Mouse (Mus musculus) Patski (cell line): Measurements from ENCODE around the gene Fam213a. TPM values are rescaled to one million over a fixed set of nuclear protein-coding genes. Genes with fewer than 3 reads are reported as not detected.
A peak's percentile ranks its signal among the peaks of the same experiment; 100 is the strongest.

Source experiments
- ATAC-seq: fragments of 100-300 bp; one replicate; pipeline ENCODE4 v1.8.0; 2021
- CTCF ChIA-PET: fragments of 350-600 bp; sonication (Branson Sonifier 250); formaldehyde crosslinking; loops from one replicate; lab custom pipeline; 2022; ENCODE audit warnings: inconsistent platforms; lab: Charles Lee
- POLR2A ChIA-PET: fragments of 350-600 bp; sonication (Branson Sonifier 250); formaldehyde crosslinking; loops from one replicate; lab custom pipeline; 2022; ENCODE audit warnings: antibody characterized with exemption, inconsistent platforms; lab: Charles Lee
- DNase-seq: peaks from one replicate; pipeline ENCODE4 v3.0.0-alpha.2; 2011; ENCODE audit warnings: low read depth, low spot score
- H3K27me3 ChIP-seq: fragments of 371-371 bp; one replicate; pipeline ENCODE4 v1.5.1; 2021
- CTCF ChIP-seq: fragments of 100-300 bp; IDR thresholded peaks from one replicate; pipeline ENCODE4 v1.5.1; 2021
- in situ Hi-C: fragments of 300-500 bp; cut with MboI; formaldehyde crosslinking; loops from 3 replicates; pipeline ENCODE4 v1.11.1; 2018; ENCODE audit warnings: low pct_unique_long_range_greater_than_20kb, mixed read lengths
- polyA plus RNA-seq: library from polyadenylated mRNA; unstranded; gene quantifications from one replicate; pipeline ENCODE4 v1.2.3, GENCODE M21; 2021

Fam213a gene
- polyA plus RNA-seq, 1 experiment from 2014 or later = 13.2 TPM

DNA sequence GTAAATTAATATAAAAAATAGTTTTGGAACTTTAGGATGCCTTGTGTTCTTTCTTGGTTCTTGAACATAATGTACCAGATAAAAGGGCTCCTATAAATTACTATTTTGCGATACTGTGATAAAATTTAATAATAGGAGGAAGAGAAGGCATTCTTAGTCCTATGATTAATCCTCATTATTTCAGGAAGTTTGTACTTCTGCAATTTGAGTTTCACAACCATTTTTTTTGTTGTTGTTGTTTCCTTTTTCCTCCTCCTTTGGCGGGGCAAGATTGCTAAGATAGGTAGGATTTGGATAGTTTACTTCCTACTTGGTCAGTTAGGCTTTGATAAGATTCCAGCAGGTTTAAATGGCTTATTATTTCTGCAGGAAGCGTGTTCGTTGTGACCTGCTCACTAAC is 28.0 kb downstream of the Fam213a start:
- TF ChIP-seq CTCF = no peak
- POLR2A ChIA-PET = no interaction called here
- H3K27me3 ChIP-seq = no peaks in the 10 kb centered on the region
- CTCF ChIA-PET = interaction anchor here (0.9 to 1.7 kb wide), 4 partner anchors 32 to 58 kb away, joined by 3 to 5 read pairs (median 4); no protein-coding TSS in a partner anchor
- ATAC-seq (no peak), DNase-seq (no peak)
- in situ Hi-C loops = no loop called here

DNA sequence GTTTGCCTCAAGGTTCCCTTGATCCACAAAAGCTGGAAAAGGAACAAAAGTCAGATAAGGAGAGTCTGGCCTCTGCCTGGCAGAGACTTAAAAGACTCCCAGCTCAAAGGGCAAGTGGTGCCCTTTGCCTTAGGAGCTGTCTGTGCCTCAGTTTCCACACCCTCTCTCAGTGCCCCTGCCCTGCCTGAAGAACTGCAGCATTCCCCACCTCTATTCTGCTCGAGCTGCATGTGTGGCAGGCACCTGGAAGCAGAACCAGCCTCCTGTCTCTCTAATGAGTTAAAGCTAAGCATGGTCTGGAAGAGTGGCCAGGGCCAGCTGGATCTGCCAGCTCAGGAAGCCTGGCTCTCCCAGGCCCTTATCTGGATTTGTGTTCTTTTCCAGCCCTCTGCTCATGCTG is 33.9 kb downstream of the Fam213a start:
- in situ Hi-C loops = loop anchor here (5.0 to 10.0 kb wide), 5 partner anchors 53 to 1445 kb away; no protein-coding TSS in a partner anchor
- ATAC-seq (no peak), DNase-seq (no peak)
- ChIA-PET POLR2A (no interaction called here), CTCF (interaction anchor here (2.0 to 6.3 kb wide), 5 partner anchors 52 to 75 kb away, joined by 5 to 68 read pairs (median 15); no protein-coding TSS in a partner anchor)
- H3K27me3 ChIP-seq = peaks cover 9% of the 10 kb centered on the region
- no peak for TF ChIP-seq CTCF

DNA sequence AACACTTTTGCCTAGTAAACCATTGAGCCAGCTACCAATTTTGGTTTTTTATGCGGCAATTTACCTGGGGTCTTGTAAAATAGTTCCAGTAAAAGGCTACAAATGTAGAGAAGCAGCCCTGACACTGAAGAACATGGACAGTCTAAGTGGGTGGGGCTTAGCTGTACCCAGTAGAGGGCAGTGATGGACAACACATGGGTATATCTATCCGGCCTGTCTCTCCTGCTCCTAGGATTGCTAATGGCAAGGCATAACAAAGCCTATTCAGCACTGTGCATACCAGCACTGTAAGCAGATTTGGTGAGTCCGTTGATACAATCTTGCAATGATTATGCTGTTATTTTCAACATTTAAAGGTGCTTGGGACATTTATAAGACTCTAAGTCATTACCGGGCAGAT is 34.6 kb downstream of the Fam213a start:
- peak; percentile 99 for ATAC-seq
- POLR2A ChIA-PET = no interaction called here
- in situ Hi-C loops = loop anchor here (5.0 to 10.0 kb wide), 5 partner anchors 53 to 1444 kb away; no protein-coding TSS in a partner anchor
- DNase-seq = no peak
- TF ChIP-seq CTCF = peak; percentile 92
- H3K27me3 ChIP-seq = peaks cover 9% of the 10 kb centered on the region
- CTCF ChIA-PET = interaction anchor here (1.1 to 6.3 kb wide), 11 partner anchors 11 to 74 kb away, joined by 3 to 68 read pairs (median 5); no protein-coding TSS in a partner anchor

DNA sequence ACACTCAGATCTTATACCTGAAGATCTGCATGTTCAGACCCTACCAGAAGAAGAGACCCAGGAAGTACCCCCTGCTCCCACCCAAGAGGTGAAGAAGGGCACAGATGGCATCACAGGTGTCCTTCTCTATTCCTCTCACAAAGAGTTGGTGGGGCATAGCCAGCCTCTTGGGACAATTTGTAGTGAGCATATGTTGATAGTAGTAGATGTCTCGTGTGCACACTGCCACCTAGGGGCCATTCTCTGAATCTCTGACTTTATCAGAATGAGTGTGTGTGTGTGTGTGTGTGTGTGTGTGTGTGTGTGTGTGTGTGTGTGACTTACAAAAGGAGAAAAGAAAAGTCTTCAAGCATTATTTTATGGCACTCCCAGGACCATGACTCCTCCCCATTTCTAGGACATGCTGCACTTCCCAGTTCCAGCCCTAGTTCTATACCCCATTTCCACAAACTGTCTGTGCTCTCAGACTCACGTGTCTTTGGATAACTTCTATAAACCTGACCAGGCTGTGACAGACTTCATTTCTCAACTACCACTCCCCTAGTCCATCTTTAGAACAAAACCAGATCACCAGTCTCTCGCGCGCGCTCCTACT is 38.4 kb downstream of the Fam213a start:
- peak; percentile 28 for ATAC-seq
- in situ Hi-C loops = loop anchor here (5.0 to 10.0 kb wide), 5 partner anchors 57 to 1440 kb away; no protein-coding TSS in a partner anchor
- TF ChIP-seq CTCF = no peak
- CTCF ChIA-PET = interaction anchor here (6.3 kb wide), 1 partner anchor 58 kb away, joined by 68 read pairs; no protein-coding TSS in a partner anchor
- H3K27me3 ChIP-seq = peaks cover 9% of the 10 kb centered on the region
- DNase-seq = no peak
- POLR2A ChIA-PET = no interaction called here

DNA sequence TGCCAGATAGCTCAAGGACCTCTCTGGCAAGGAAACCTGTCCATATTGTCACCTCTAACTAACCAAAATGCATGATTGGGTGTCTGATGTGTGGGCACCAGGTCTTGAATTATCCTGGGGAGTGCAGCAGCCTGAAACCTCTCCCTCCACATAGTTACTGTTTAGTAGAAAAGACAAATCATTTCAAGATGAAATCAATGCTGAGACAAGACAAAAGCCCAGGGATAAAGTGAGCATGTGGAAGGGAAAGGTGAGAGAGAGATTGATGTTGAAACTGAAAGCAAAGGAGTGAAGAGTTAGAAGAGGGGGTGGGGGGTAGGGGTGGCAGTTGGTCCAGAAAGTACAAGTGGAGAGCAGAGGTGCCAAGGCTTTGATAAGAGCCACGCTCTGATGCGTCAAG is 45.5 kb downstream of the Fam213a start:
- TF ChIP-seq CTCF = no peak
- ATAC-seq (no peak), DNase-seq (no peak)
- ChIA-PET POLR2A (interaction anchor here (3.8 kb wide), 1 partner anchor 49 kb away, joined by 18 read pairs; no protein-coding TSS in a partner anchor), CTCF (interaction anchor here (0.8 to 4.6 kb wide), 6 partner anchors 11 to 72 kb away, joined by 3 to 25 read pairs (median 3); no protein-coding TSS in a partner anchor)
- in situ Hi-C loops = no loop called here
- no peaks in the 10 kb centered on the region for H3K27me3 ChIP-seq

DNA sequence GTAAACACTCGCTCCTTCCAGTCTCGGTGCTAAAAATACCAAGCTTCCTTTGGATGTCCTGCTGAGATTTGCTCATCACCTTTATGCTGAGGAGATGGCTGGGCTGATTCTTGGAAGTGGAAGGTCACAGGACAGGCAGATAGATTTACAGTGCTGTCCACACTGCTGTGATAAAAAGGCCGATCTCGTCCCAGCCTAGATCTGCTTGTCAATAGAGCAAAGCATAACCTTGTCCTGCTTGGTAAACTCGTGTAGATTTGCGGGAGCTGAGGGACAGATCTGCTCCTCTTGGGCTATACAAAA is 46.0 kb downstream of the Fam213a start:
- no peak for TF ChIP-seq CTCF
- H3K27me3 ChIP-seq = no peaks in the 10 kb centered on the region
- DNase-seq (no peak), ATAC-seq (no peak)
- ChIA-PET POLR2A (interaction anchor here (3.8 kb wide), 1 partner anchor 49 kb away, joined by 18 read pairs; no protein-coding TSS in a partner anchor), CTCF (interaction anchor here (0.8 to 4.6 kb wide), 6 partner anchors 11 to 67 kb away, joined by 3 to 25 read pairs (median 3); no protein-coding TSS in a partner anchor)
- in situ Hi-C loops = no loop called here

DNA sequence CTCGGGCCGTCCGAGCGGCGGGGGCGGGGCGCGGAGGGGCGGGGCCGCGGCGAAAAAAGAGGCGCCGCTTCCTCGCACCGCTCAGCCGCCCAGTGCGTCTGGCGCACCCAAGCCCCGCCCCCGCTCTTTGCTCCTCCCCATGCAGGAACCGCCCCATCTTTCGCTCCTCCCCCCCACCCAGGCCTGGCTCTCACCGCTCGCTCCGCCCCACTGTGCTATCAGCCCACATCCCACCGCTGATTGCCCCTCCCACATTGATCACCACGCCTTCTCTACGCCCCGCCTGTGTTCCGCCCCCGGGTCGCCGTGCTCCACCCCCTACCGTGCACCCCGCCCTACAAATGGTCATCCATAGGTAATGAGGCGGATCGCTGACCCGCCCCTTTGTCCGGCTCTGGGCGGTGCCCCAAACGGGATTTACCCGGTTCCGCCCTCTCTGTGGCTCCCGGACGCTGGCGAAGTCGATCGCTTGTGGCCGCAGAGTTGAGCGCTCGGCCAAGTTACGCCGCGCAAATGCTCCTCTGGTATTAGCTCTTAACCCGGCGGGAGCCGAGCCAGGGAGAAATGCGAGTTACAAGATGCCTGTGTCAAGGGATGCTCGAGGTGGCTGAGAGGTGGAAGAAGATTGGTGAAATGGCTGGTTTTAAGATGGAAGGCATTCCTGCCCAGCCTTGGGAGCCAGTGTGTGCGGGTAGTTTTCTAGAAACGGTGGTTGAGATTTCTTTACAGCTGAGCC is 46.6 kb downstream of the Fam213a start:
- H3K27me3 ChIP-seq = no peaks in the 10 kb centered on the region
- in situ Hi-C loops = no loop called here
- ChIA-PET CTCF (interaction anchor here (0.8 to 4.6 kb wide), 7 partner anchors 10 to 67 kb away, joined by 3 to 25 read pairs (median 3); no protein-coding TSS in a partner anchor), POLR2A (interaction anchor here (2.2 to 3.8 kb wide), 2 partner anchors 19 to 48 kb away, joined by 12 to 18 read pairs; no protein-coding TSS in a partner anchor)
- DNase-seq (peak; percentile 88), ATAC-seq (peak; percentile 83)
- no peak for TF ChIP-seq CTCF

DNA sequence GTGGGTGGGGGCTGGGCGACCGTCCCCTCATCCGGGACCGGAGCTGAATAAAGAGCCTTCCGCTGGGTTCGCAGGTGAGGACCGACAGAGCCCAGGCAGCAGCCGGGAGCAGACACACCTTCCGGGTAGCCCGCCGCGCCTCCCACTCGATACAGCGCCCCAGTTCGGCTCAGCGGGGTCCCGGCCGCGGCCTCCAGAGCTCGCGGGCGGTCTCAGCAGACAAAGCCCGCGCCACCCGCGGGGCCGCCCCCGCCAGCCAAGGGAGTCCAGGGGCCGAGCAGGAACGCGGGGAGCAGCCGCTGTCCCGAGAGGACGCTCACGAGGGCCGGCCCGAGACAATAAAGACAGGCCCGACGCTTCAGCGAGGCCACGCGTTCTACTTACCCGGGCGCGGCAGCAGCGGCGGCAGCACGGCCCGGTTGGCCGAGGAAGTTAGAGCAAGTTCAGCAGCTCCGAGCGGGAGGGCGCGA is 47.2 kb downstream of the Fam213a start, which contains the start of gene Tspan14:
Gene Tspan14 (minus strand): TSS at position 416 of the 470 bp plus-strand sequence.
- ATAC-seq = peak; percentile 32
- in situ Hi-C loops = no loop called here
- CTCF ChIA-PET = interaction anchor here (0.8 to 1.8 kb wide), 3 partner anchors 9 to 17 kb away, joined by 3 to 7 read pairs (median 4); no protein-coding TSS in a partner anchor

DNA sequence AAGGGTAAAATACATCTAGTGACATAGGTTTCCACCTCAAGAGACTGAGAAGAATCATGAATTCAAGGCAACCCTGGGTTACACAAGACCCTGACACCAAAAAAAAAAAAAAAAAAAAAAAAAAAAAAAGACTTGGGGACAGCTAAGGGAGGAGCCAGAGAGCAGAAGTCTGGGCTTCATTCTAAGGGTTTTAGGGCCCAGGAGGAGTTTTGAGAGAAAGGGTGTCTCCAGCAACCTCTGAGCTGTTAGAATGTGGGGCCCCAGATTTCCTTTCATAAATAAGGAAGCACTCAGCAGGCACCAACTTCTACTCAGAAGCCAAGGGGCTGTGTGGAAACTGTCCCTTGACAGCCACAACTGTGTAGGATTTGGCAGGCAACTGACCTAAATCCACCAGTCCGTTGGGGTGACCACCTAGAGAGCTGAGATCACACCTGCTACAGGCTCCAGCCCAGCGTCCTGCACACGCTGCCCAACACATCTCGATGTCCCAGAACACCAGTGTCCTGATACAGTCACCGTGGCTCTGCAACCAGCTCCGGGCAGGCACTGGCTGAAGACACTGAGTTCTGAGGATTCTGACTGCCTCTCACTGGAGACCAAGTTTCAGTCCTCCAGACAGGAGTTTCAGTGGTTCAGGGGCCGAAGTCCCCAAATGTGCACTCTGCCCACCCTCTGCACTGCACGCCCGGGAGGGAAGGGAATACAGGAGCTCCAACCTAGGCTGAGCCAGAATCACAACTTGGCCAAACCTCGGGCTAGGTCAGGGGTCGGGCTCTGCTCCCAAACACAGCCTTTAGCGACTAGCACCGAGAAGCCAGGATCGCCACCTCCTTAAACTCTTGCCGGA is 47.9 kb downstream of the Fam213a start:
- peak; percentile 1 for ATAC-seq
- in situ Hi-C loops = no loop called here

More for the DNA sequence above, 47.2 kb downstream of the Fam213a start, which contains the start of gene Tspan14:
- POLR2A ChIA-PET = interaction anchor here (1.0 to 3.8 kb wide), 3 partner anchors 9 to 48 kb away, joined by 3 to 18 read pairs (median 12); no protein-coding TSS in a partner anchor
- no peak for TF ChIP-seq CTCF
- DNase-seq = no peak
- no peaks in the 10 kb centered on the region for H3K27me3 ChIP-seq

More for the DNA sequence above, 47.9 kb downstream of the Fam213a start:
- DNase-seq = no peak
- ChIA-PET CTCF (interaction anchor here (0.7 to 1.8 kb wide), 6 partner anchors 8 to 48 kb away, joined by 3 to 7 read pairs (median 4); no protein-coding TSS in a partner anchor), POLR2A (interaction anchor here (0.6 to 3.8 kb wide), 5 partner anchors 8 to 132 kb away, joined by 3 to 18 read pairs (median 3); no protein-coding TSS in a partner anchor)
- no peak for TF ChIP-seq CTCF
- no peaks in the 10 kb centered on the region for H3K27me3 ChIP-seq
